Mouse (Mus musculus) heart, embryonic 14.5 days (tissue): Measurements from ENCODE around the gene Taf6l. TPM values are rescaled to one million over a fixed set of nuclear protein-coding genes. Genes with fewer than 3 reads are reported as not detected.
A peak's percentile ranks its signal among the peaks of the same experiment; 100 is the strongest.

Experiments
- ATAC-seq: fragments of 200-750 bp; cut with Nextera tagmentation; 2 replicates; pipeline ENCODE4 v1.8.0; 2017; ENCODE audit warnings: low read depth, moderate TSS enrichment; ENCODE audit not compliant: insufficient number of reproducible peaks, insufficient read depth, low FRiP score
- H3K27ac ChIP-seq, 2 experiments: fragments of 200-500 bp in 1 of 2; fragments of 300-500 bp in 1 of 2; sonication (generic) in 1 of 2; replicated peaks in 1 of 2; 2 replicates each; pipeline ENCODE4 v1.5.1; 2012 to 2014; ENCODE audit warnings: low read depth in 2 of 2, low read length in 2 of 2, control low read depth in 1 of 2, mild to moderate bottlenecking in 1 of 2, mixed read lengths in 1 of 2; ENCODE audit not compliant: control insufficient read depth in 1 of 2, insufficient read depth in 1 of 2
- H3K27me3 ChIP-seq: fragments of 300-500 bp; sonication (generic); 2 replicates; pipeline ENCODE4 v1.6.1; 2014; ENCODE audit warnings: mild to moderate bottlenecking, low read length, control low read depth; ENCODE audit not compliant: control insufficient read depth, insufficient read depth
- H3K36me3 ChIP-seq: fragments of 300-500 bp; sonication (generic); 2 replicates; pipeline ENCODE4 v1.6.1; 2014; ENCODE audit warnings: mild to moderate bottlenecking, control low read depth, low read length, mixed read lengths; ENCODE audit not compliant: control insufficient read depth, insufficient read depth
- H3K4me1 ChIP-seq, 2 experiments: fragments of 200-500 bp in 1 of 2; fragments of 300-500 bp in 1 of 2; sonication (generic) in 1 of 2; 2 replicates each; pipeline ENCODE4 v1.6.1; 2012 to 2014; ENCODE audit warnings: low read length in 2 of 2, control low read depth in 1 of 2, mixed read lengths in 1 of 2; ENCODE audit not compliant: control insufficient read depth in 2 of 2, insufficient read depth in 2 of 2
- H3K4me2 ChIP-seq: fragments of 300-500 bp; sonication (generic); 2 replicates; pipeline ENCODE4 v1.6.1; 2014; ENCODE audit warnings: mild to moderate bottlenecking, low read length
- H3K4me3 ChIP-seq, 2 experiments: fragments of 200-500 bp in 1 of 2; fragments of 300-500 bp in 1 of 2; sonication (generic) in 1 of 2; 2 replicates each; pipeline ENCODE4 v1.5.1; 2012 to 2014; ENCODE audit warnings: low read length in 2 of 2, mild to moderate bottlenecking in 2 of 2, control low read depth in 1 of 2, low read depth in 1 of 2, moderate library complexity in 1 of 2; ENCODE audit not compliant: control insufficient read depth in 1 of 2, insufficient read depth in 1 of 2
- H3K9ac ChIP-seq: fragments of 300-500 bp; sonication (generic); 2 replicates; pipeline ENCODE4 v1.6.1; 2014; ENCODE audit warnings: mild to moderate bottlenecking, low read length
- H3K9me3 ChIP-seq: fragments of 300-500 bp; sonication (generic); 2 replicates; pipeline ENCODE4 v1.6.1; 2016; ENCODE audit warnings: low read length, control low read depth; ENCODE audit not compliant: control insufficient read depth
- WGBS: fragments of 180-500 bp; shearing (Covaris S2); extraction: QIAGEN DNeasy Blood & Tissue Kit; methylation state at CpG from one replicate; pipeline ENCODE4 v1.1.7; 2014; 5-methylcytosine and 5-hydroxymethylcytosine counted together
- polyA plus RNA-seq: library from polyadenylated mRNA; unstranded; fragments of >200 nt; fragmentation: Nextera tagmentation; extraction: Ambion mirVana; gene quantifications from 2 replicates; pipeline ENCODE4 v1.2.1, GENCODE M21; 2014

The Taf6l gene
- polyA plus RNA-seq, 1 experiment from 2014 or later, result 10.9 TPM

DNA sequence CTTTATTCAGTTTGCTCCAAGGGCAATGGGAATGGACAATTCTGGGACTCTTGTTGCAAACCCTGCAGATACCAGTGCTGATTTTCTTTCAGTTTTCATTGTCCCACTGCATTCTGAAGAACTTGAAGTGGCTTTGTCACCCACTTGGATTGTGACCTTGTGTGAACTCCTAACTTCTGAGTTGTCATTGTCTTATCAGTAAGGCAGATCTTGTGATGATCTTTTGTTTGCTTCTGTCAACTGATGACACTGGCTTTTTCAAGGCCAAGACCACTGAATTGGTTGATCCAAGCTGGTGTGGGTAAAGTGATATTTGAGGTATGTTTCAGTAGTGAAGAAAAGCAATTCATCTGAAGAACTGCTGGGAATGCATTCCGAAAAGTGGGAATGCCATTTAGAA is 40.8 kb downstream of the Taf6l start:
- no peak overlapping the region for H3K27ac ChIP-seq
- peaks cover 8 to 17% of the 10 kb centered on the region in 2 experiments for H3K4me1 ChIP-seq
- peaks cover 80% of the 10 kb centered on the region for H3K36me3 ChIP-seq
- no peaks in the 10 kb centered on the region for H3K9me3 ChIP-seq
- no peaks in the 10 kb centered on the region for H3K27me3 ChIP-seq
- WGBS, result 95% methylated on average over 1 of the region's 1 CpGs
- no peak overlapping the region for H3K4me3 ChIP-seq
- H3K9ac ChIP-seq, result no peak overlapping the region
- ATAC-seq, result no peak
- no peak overlapping the region for H3K4me2 ChIP-seq

GRCm38 (mm10) chr19:8742176-8742575 is 44.0 kb downstream of the Taf6l start:
- Histone ChIP-seq H3K4me3 (peak overlapping the region; percentile 66 to 79), H3K9ac (peak overlapping the region; percentile 84), H3K27me3 (no peaks in the 10 kb centered on the region), H3K9me3 (no peaks in the 10 kb centered on the region), H3K4me1 (peaks cover 8 to 18% of the 10 kb centered on the region in 2 experiments), H3K27ac (peak overlapping the region; percentile 61 to 96), H3K4me2 (peak overlapping the region; percentile 90), H3K36me3 (peaks cover 78% of the 10 kb centered on the region)
- WGBS, result 11% methylated on average over 14 of the region's 14 CpGs
- ATAC-seq, result no peak

GRCm38 (mm10) chr19:8741243-8741869 is 44.9 kb downstream of the Taf6l start, which contains the start of gene Stx5a:
Gene Stx5a (plus strand): TSS chr19:8741413.
- Histone ChIP-seq H3K4me2 (peak within 1 kb of the TSS; percentile 90), H3K27ac (peak within 1 kb of the TSS; percentile 96 to 99), H3K4me1 (peaks cover 8 to 18% of the 10 kb centered on the region in 2 experiments), H3K27me3 (no peaks in the 10 kb centered on the region), H3K9ac (peak within 1 kb of the TSS; percentile 84), H3K9me3 (no peaks in the 10 kb centered on the region), H3K36me3 (peaks cover 70% of the 10 kb centered on the region), H3K4me3 (peak within 1 kb of the TSS; percentile 66 to 79)
- WGBS, result under 1% methylated on average over 36 of the region's 36 CpGs
- ATAC-seq, result peak; percentile 94

- 70% methylated on average over 14 of the region's 14 CpGs for WGBS
- no peak for ATAC-seq
Observed at GRCm38 (mm10) chr19:8740603-8741002, 45.6 kb downstream of the Taf6l start, which contains the start of gene 1700092M07Rik. Gene 1700092M07Rik (plus strand): TSS chr19:8740718.

DNA sequence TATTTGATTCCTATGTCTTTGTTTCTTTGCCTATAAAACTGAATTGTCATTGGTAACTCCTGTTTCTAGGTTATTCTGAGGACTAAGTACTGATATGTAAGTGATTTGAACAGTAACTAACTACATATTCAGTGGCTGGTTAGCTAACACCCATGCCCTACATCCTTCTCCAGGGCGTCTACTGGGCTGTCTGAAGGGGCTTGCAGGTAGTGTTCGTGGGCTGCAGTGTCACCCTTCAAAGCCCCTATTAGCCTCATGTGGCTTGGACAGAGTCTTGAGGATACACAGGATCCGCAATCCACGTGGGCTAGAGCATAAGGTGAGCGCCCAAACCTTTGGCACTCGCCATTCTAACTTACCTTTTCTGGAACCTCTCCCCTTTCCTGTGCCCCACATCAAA is 46.6 kb downstream of the Taf6l start:
- H3K4me1 ChIP-seq, result peaks cover 8 to 26% of the 10 kb centered on the region in 2 experiments
- no peak overlapping the region for H3K4me3 ChIP-seq
- ATAC-seq, result no peak
- H3K9me3 ChIP-seq, result no peaks in the 10 kb centered on the region
- no peaks in the 10 kb centered on the region for H3K27me3 ChIP-seq
- H3K4me2 ChIP-seq, result no peak overlapping the region
- no peak overlapping the region for H3K9ac ChIP-seq
- no peak overlapping the region for H3K27ac ChIP-seq
- WGBS, result 89% methylated on average over 6 of the region's 6 CpGs
- peaks cover 53% of the 10 kb centered on the region for H3K36me3 ChIP-seq

More at GRCm38 (mm10) chr19:8740603-8741002, 45.6 kb downstream of the Taf6l start, which contains the start of gene 1700092M07Rik:
- peaks cover 63% of the 10 kb centered on the region for H3K36me3 ChIP-seq
- H3K27ac ChIP-seq, result peak within 1 kb of the TSS; percentile 96 to 99
- H3K9me3 ChIP-seq, result no peaks in the 10 kb centered on the region
- peak within 1 kb of the TSS; percentile 84 for H3K9ac ChIP-seq
- H3K4me2 ChIP-seq, result peak within 1 kb of the TSS; percentile 55
- H3K4me3 ChIP-seq, result peak within 1 kb of the TSS; percentile 66 to 79
- H3K4me1 ChIP-seq, result peaks cover 8 to 21% of the 10 kb centered on the region in 2 experiments
- no peaks in the 10 kb centered on the region for H3K27me3 ChIP-seq

DNA sequence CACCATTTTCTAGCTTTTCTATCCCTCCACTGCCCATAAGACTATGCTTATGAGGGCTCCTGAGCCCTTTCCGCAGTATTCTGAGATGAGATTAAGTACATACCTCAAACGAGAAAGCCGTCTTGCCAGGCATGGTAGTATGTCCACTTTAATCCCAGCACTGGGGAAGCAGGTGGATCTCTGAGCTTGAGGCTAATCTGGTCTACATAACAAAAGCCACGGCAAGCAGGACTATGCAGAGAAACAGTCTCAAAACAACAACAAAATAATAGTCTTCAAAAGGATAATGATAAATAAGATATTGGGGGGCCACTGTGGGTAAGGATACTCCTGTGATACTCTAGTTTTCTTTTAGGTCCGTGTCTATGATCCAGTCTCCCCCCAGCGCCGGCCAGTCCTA is 47.3 kb downstream of the Taf6l start:
- ATAC-seq, result no peak
- Histone ChIP-seq H3K27ac (no peak overlapping the region), H3K9me3 (no peaks in the 10 kb centered on the region), H3K27me3 (no peaks in the 10 kb centered on the region), H3K4me3 (no peak overlapping the region), H3K4me1 (peaks cover 8 to 26% of the 10 kb centered on the region in 2 experiments), H3K4me2 (no peak overlapping the region), H3K36me3 (peaks cover 46% of the 10 kb centered on the region), H3K9ac (no peak overlapping the region)
- 84% methylated on average over 7 of the region's 7 CpGs for WGBS

DNA sequence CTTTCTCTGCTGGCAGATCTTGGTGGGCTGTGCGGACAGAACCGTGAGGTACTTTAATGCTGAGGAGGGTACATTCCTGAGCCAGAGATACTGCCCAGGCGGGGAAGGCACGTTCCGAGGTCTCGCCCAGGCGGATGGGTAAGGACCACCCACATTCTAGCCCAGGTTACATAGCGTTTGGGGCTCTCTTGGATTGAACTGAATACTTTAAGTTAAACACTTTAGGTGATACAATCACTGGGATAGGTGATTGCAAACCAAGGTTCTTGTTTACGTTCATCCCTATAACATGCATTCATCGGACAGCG is 50.1 kb downstream of the Taf6l start:
- Histone ChIP-seq H3K27ac (peak overlapping the region in 1 of 2 experiments; percentile 76; a peak in 3 of 4 replicates), H3K27me3 (no peaks in the 10 kb centered on the region), H3K4me1 (peaks cover 5 to 15% of the 10 kb centered on the region in 2 experiments; a peak in 3 of 4 replicates), H3K9me3 (no peaks in the 10 kb centered on the region), H3K36me3 (peaks cover 34% of the 10 kb centered on the region), H3K4me3 (peak overlapping the region; percentile 65 to 93), H3K4me2 (peak overlapping the region; percentile 95), H3K9ac (peak overlapping the region; percentile 87)
- 3% methylated on average over 11 of the region's 11 CpGs for WGBS
- 0 out of 2 replicates have a peak, but pooled peaks have one; percentile 1 for ATAC-seq
